Mouse (Mus musculus): Measurements from ENCODE around the gene Iqschfp.

DNA sequence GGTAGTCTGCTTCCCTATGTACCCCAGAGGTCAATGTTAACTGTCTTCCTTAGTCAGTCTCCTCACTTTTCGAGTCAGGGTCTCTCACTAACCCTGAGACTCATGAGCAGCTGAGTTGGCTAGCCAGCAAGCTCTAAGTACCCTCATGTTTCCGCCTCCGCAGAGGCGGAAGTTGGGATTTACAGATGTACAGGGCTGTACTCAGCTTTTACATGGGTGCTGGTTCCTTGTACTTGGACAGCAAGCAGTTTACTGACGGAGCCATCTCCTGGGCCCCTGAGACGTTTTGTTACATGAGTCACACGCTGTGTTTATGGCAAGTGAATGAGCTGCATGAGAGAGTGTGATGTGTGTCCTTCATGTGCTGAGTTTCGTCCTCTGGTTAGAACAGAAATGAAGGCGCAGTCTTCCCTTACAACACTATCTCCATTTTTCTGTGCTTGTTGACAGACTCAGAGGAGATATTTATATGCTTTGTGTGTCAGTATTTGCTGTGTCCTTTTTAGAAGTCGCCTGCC lies 633.4 kb downstream of the Iqschfp start:
- TF ChIP-seq POLR2A (IDR thresholded peaks at IDR 0.05; ENCODE audit: borderline replicate concordance, control insufficient read depth, low read depth, low read length), result no peak
- no peak for TF ChIP-seq CTCF (IDR thresholded peaks at IDR 0.05; ENCODE audit: control insufficient read depth, insufficient read depth, low read length)
